Mouse (Mus musculus): Measurements from ENCODE around the gene Gnai1.

Gnai1 gene

GRCm38 (mm10) chr5:18288694-18289093 lies 71.5 kb downstream of the Gnai1 start:
- in situ Hi-C loops (cut with MboI; ENCODE audit: low sequenced_read_pairs): no loop called here

DNA sequence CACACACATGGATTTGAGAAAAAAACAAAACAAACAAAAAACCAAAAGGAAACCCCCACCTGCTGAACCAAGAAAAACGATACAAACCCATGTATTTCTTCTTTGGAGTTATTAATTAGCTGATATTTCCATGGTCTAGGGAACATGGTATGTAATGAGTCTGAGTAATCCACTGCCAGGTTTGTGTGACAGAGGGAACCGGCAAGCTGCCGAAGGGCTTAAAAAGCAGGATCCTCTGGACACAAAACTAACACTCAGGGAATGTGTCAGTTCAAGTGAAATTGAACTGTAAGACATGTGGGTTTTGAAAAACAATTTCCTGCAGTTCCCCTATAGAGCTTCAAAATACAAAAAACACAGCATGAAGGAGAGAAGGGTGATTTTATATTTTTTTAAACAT lies 72.1 kb downstream of the Gnai1 start:
- in situ Hi-C loops (cut with MboI; ENCODE audit: low sequenced_read_pairs): no loop called here

GRCm38 (mm10) chr5:18282095-18282494 lies 78.1 kb downstream of the Gnai1 start:
- in situ Hi-C loops (cut with MboI; ENCODE audit: low sequenced_read_pairs): no loop called here

GRCm38 (mm10) chr5:18274352-18274940 lies 85.7 kb downstream of the Gnai1 start:
- in situ Hi-C loops (cut with MboI; ENCODE audit: low sequenced_read_pairs): no loop called here

DNA sequence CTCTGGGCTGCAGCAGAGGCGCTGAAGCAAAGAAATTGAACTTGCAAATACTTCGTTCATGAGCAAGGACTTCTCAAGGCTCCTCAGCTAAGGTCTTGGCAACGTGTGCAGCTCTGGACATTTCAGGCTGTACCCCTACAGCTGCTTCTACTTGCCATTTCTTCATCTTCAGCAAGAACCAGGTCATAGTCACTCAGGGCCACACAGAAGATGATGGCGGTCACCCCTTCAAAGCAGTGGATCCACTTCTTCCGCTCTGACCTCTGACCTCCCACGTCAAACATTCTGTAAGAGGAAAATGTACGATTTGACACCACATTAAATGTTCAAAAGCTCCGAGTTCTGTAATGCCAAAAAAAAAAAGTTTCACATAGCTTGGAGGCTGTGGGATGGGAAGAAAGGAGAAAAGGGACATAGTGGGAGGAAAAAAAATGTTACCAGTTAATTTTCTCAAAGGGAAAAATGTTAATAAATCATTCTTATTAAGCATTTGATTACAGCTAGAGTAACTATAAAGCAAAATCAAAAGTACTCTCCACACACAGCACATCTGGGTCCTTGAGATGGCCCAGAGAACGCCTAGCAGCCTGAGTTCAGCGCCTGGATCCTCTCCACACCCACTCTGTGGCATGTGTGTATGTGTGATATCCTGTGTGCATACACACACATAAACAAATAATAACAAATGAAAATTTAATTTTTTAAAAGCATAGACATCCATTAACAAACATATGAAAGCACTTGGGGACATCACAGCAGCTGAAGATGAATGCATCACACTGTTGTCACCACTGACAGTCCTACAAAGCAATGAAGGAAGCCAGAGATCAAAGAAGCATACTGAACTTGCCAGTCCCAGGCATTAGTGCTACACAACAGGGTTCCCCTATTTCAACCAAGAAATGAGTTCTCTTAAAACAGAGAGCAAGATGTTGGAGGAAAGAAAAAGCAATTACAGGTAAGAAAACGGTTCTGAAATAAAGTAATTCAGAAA lies 86.6 kb downstream of the Gnai1 start:
- in situ Hi-C loops (cut with MboI; ENCODE audit: low sequenced_read_pairs): no loop called here

DNA sequence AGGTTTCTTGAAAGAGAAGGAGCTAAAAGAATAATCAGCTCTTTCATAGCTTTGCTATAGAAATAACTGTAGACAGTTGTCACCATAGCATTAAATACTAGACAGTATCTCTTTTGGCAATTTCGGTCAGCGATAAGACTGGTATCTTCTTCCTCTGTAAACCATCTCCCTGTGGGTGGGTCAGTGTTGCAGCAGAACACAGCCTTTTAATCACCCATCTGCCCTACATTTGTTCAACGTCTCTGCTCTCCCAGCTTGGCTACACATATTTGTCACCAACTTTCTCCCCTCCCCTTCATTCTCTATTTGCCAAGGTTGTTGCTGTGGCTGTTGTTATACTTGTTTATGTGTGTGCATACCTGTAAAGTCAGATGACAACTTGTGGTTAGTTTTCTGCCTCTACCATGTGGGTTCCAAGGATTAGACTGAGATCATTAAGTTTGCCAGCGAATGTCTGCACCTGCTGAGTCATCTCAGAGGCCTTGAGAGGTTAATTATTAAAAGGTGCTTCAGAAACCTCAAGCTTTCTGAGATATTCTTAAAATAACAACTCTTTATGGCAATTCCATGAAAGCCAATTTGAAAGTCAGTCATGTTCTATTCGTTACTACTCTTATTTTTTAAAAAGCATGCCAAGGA lies 109.7 kb downstream of the Gnai1 start:
- in situ Hi-C loops (cut with MboI; ENCODE audit: low sequenced_read_pairs): no loop called here

DNA sequence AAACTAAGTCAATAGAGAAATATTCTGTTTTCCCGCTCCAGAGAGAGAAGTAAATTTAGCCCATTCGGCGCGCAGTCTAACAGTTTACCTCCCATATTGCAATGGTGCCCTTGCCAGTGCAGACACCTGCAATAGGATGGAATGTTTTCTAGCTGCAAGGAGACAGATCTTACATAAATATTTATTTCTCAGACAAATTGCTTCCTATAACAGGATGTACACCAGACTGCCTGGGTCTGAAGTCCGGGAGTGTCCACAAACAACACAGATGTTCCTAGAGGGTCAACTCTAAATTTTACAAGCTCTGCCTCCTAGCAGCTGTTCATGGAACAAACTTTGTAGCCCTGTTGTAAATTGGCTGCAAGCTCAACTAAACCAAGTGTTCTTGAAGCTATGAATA lies 111.0 kb downstream of the Gnai1 start:
- in situ Hi-C loops (cut with MboI; ENCODE audit: low sequenced_read_pairs): no loop called here

- in situ Hi-C loops (cut with MboI; ENCODE audit: low sequenced_read_pairs): no loop called here
Measured at GRCm38 (mm10) chr5:18229396-18229795, 130.8 kb downstream of the Gnai1 start.

DNA sequence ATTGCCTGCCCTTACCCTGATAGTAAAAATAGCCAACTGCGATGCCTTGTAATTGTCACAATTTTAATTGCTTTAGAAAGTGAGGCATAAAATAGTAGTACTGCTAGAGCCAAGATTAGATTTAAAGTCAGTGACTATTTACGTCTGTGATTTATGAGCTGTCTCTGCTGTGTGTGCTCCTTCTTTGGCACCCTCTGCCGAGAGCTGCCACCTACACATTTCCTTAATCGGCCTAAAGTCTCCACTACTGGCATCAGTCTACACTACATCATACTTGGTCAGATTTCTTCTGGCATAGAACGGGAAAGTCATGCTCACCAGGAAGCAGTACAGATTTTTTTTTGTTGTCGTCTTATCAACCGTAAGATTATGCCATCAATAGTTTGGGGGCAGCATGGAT lies 131.3 kb downstream of the Gnai1 start:
- in situ Hi-C loops (cut with MboI; ENCODE audit: low sequenced_read_pairs): no loop called here

GRCm38 (mm10) chr5:18220873-18221272 lies 139.3 kb downstream of the Gnai1 start:
- in situ Hi-C loops (cut with MboI; ENCODE audit: low sequenced_read_pairs): no loop called here

GRCm38 (mm10) chr5:18218292-18218691 lies 141.9 kb downstream of the Gnai1 start:
- in situ Hi-C loops (cut with MboI; ENCODE audit: low sequenced_read_pairs): no loop called here

- in situ Hi-C loops (cut with MboI; ENCODE audit: low sequenced_read_pairs): no loop called here
Measured at GRCm38 (mm10) chr5:18217856-18218255, 142.3 kb downstream of the Gnai1 start.
